Mouse (Mus musculus) adrenal gland, postnatal 25 days (tissue): Measurements from ENCODE around the gene Kirrel2. TPM values are rescaled to one million over a fixed set of nuclear protein-coding genes. Genes with fewer than 3 reads are reported as not detected.
"Not testable (repeated sequence)": the region's sequence is repeated elsewhere in the genome, so short reads cannot be mapped to it uniquely, and the experiment has no call there.

ENCODE experiments used
- DNase-seq: peaks from one replicate; pipeline ENCODE4 v3.0.0; 2021; ENCODE audit warnings: mixed read lengths
- long read RNA-seq: library from polyadenylated mRNA; stranded (forward); transcript quantifications from one replicate; pipeline ENCODE4 v2.0.0, GENCODE M21; 2021
- total RNA-seq: library from RNA; stranded (reverse); gene quantifications from 2 replicates; pipeline ENCODE4 v1.2.3, GENCODE M21; 2021

The Kirrel2 gene
- total RNA-seq: not detected in 2 replicates
- long read RNA-seq: 0 reads

DNA sequence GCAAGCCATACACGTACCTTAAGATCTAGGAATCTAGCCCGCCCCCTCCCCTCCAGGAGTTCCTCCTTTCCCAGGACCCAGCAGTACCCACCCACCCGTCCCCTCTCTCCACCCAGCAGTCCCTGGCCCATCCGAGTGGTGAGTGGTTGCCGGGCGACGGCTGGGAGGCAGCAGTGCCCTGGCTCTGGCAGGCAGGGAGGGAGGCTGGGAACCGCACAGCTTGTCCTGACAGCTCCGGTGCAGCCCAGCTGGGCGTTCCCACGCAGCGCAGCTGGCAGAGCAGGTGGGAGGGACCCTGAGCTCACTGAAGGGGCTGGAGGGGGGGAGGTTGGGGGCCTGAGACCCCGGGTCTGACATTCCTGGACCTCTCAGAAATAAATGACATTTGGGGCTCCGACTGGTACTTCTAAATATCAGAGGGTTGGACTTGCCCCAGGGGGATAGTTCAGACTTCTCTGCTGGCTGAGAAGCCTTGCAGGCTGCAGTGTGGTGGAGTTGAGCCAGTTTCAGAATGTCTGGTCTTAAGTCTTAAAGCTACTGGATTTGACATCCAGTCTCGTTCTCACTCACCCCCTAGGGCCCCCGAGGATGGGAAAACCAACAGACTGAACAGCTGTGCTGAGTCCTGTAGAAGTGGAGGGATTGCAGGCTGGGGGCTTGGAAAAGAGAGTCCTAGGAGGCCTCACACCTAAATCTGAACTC lies at the start of gene Kirrel2, which contains the start of gene Nphs1:
Kirrel2 (minus strand) TSS at position 62 of the 702 bp plus-strand sequence.
Nphs1 (plus strand) TSS at position 687 of the 702 bp plus-strand sequence.
- DNase-seq: no peak

GRCm38 (mm10) chr7:30501159-30501558 lies 43.7 kb upstream of the Kirrel2 start:
- DNase-seq: not testable (repeated sequence)

GRCm38 (mm10) chr7:30495506-30496042 lies 38.1 kb upstream of the Kirrel2 start:
- not testable (repeated sequence) for DNase-seq

- DNase-seq: no peak
Measured at GRCm38 (mm10) chr7:30493401-30493931, 36.0 kb upstream of the Kirrel2 start, which contains the start of gene Prodh2. Prodh2 (plus strand) TSS chr7:30493622.

- DNase-seq: peak; percentile 80
Measured at GRCm38 (mm10) chr7:30492765-30493164, 35.3 kb upstream of the Kirrel2 start.

- DNase-seq: no peak
Measured at GRCm38 (mm10) chr7:30490957-30491307, 33.4 kb upstream of the Kirrel2 start.

- DNase-seq: no peak
Measured at GRCm38 (mm10) chr7:30490251-30490956, 32.9 kb upstream of the Kirrel2 start.

GRCm38 (mm10) chr7:30484250-30484649 lies 26.8 kb upstream of the Kirrel2 start:
- peak; percentile 44 for DNase-seq

DNA sequence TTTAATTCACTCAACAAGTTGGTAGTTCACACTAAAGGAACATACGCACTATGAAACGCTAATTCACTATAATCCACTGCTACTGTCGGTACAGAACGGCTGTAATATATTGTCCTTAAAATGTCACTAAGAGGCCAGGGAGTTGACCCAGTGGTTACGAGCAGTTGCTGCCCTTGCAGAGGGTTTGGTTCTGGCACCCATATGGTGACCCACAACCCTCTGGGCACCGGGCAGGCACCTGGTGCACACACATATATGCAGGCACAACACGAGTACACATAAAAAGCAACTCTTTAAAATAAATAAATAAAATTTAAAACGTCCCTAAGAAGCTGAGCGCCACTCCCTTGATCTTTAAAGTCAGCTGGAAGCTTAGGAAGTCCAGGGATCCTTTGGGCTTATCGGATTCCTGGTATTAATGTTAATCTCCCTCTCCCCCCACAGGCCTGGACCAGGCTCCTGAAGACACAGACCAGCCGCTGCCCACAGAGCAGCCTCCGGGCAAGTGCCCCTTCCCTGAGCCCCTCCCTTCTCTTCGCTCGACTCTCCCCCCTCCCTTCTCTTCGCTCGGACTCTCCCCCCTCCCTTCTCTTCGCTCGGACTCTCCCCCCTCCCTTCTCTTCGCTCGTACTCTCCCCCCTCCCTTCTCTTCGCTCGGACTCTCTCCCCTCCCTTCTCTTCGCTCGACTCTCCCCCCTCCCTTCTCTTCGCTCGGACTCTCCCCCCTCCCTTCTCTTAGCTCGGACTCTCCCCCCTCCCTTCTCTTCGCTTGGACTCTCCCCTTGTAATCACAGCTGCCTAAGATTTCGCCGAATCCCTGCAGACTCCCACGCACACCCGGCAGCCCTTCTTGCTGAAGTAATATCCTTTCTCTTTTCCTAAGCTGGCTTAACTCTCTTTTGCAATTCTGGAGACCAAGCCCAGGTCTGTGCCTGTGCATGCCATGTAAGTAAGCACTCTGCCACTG lies 20.2 kb upstream of the Kirrel2 start:
- no peak for DNase-seq

DNA sequence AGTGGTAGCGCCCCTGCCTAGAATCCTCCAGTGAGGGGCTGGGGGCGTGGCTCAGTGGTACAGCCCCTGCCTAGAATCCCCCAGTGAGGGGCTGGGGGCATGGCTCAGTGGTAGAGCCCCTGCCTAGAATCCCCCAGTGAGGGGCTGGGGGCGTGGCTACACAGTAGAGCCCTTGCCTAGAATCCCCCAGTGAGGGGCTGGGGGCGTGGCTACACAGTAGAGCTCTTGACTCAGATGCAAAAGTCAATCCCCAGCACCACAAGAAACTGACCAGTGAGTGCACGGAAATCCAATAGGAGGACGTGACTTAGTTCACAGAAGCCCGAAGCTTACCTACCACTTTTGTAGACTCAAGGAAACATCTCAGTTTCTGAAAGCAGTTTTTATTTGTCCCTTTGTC lies 18.6 kb upstream of the Kirrel2 start:
- not testable (repeated sequence) for DNase-seq

- DNase-seq: no peak
Measured at GRCm38 (mm10) chr7:30474999-30475398, 17.5 kb upstream of the Kirrel2 start.

DNA sequence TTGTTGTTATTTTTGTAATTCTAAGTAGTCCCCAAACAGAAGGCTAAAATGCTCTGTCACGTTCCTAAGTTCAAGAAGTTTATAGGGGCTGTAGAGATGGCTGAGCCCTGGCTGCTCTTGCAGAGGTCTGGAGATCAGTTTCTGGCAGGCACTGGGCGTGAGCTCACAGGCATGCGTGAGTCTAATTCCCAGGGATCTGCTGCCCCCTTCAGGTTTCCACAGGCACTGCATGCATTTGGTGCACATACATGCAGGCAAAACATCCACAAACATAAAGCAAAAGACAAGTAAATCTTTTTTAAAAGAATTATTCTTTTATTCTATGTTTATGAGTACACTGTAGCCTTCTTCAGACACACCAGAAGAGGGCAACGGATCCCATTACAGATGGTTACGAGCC lies 14.9 kb upstream of the Kirrel2 start:
- peak; percentile 45 for DNase-seq

DNA sequence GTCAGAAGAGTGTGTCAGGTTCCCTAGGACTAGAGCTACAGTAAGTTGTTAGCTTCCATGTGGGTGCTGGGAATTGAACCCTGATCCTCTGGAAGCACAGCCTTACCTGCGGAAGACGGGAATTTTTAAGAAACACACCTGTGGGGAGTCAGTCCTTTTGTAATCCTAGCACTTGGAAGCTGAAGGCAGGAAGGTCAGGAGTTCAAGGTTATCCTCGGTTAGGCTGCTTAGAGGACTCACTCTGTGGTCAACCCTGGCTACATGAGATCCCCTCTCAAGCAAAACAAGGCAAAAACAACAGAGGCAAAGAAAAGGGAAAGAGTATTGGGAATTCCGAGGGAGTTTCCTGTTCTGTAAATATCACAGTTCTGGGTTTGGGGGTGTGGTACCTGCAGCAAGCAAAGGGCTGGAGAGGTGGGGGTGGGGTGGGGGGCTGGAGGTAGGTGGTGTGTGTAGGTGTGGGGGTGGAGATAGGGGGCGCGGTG lies 7.4 kb upstream of the Kirrel2 start:
- no peak for DNase-seq

DNA sequence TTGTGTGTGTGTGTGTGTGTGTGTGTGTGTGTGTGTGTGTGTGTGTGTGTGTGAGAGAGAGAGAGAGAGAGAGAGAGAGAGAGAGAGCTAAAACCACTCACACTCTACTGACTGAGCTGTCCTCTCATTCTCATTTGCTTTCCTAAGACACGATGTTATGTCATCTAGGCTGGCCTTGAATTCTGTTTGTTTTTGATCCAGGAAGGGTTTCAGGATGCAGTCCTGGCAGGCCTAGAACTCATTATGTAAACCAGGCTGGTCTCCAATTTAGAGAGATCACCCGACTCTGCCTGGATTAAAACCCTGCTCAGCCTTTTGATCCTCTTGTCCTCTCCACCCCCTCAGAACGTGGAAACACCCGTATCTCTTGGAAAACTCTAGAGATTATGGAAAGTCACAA lies 6.5 kb upstream of the Kirrel2 start:
- no peak for DNase-seq

DNA sequence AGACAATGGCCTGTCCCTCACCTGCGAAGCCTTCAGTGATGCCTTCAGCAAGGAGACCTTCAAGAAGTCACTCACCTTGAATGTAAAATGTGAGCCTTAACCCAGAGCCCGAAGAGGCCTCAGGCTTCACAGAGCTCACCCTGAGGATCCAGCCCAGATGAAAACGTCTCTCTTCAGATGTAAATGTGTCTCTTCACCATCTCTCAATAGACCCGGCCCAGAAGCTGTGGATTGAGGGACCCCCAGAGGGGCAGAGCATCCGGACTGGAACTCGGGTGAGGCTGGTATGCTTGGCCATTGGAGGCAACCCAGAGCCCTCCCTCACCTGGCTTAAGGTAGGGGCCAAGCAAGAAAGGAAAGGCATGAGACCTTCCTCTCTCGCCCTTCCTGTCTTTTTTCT lies 6.1 kb upstream of the Kirrel2 start:
- DNase-seq: no peak

DNA sequence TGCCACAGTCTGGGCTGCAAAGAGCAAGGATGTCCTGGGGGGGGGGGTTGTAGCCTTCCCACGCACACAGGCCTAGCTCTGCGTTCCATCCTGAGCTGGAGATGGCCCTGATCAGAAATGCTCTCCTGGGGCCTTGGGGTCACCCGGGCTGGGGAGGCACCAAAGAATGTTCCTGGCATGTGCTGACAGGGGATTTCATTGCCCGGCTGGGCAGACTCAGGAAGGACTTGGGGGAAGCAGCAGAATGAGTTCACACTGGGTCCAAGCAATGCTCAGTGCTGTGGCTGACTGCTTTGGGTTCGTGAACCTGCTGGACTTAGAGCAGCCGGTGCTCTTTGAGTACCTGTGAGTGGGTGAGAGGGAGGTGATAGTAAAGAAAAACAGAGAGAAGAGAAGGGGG lies 2.0 kb upstream of the Kirrel2 start:
- no peak for DNase-seq

- DNase-seq: no peak
Measured at GRCm38 (mm10) chr7:30456911-30457628, 420 bp downstream of the Kirrel2 start.

GRCm38 (mm10) chr7:30456487-30456886 lies 1.0 kb downstream of the Kirrel2 start:
- DNase-seq: no peak

GRCm38 (mm10) chr7:30454259-30454658 lies 3.2 kb downstream of the Kirrel2 start:
- DNase-seq: no peak

- DNase-seq: no peak
Measured at GRCm38 (mm10) chr7:30453766-30454165, 3.7 kb downstream of the Kirrel2 start.

GRCm38 (mm10) chr7:30453327-30453726 lies 4.2 kb downstream of the Kirrel2 start:
- no peak for DNase-seq
